In genomic region chr6:119449060-119449499, GRCm38 (mm10) we compare ENCODE assay signal across 8 mouse cellular contexts. TPM values are rescaled to one million over a fixed set of nuclear protein-coding genes. Genes with fewer than 3 reads are reported as not detected.
DNase-seq lines count a peak whose midpoint lies in the region; ATAC-seq lines count a peak whose summit lies in the region.

No protein-coding gene starts in this region.

- peak overlapping the region; percentile 28 to 49 for H3K4me3 ChIP-seq in heart, embryonic 14.5 days (ENCODE audit: control insufficient read depth in 1 of 2, insufficient read depth in 1 of 2, low read depth in 1 of 2, low read length in 2 of 2)
- H3K4me3 ChIP-seq in stomach, embryonic 16.5 days (replicated peaks; ENCODE audit: low read length), result peak overlapping the region; percentile 44

- no peaks in the 10 kb centered on the region for H3K9me3 ChIP-seq in heart, embryonic 14.5 days (ENCODE audit: control insufficient read depth, low read length)
- no peaks in the 10 kb centered on the region for H3K9me3 ChIP-seq in stomach, embryonic 16.5 days (replicated peaks; ENCODE audit: control insufficient read depth, low read length)

- 0 out of 2 replicates have a peak, but pooled peaks have one; percentile 22 for ATAC-seq in heart, embryonic 14.5 days (ENCODE audit: insufficient number of reproducible peaks, insufficient read depth, low FRiP score, low read depth)
- peak; percentile 64; the same call in 1 of the 2 replicates for ATAC-seq in stomach, embryonic 16.5 days (ENCODE audit: insufficient read depth, low FRiP score)

- peaks cover 7 to 10% of the 10 kb centered on the region in 2 experiments for H3K4me1 ChIP-seq in heart, embryonic 14.5 days (ENCODE audit: control insufficient read depth in 2 of 2, insufficient read depth in 2 of 2, low read length in 2 of 2)
- H3K4me1 ChIP-seq in stomach, embryonic 16.5 days (ENCODE audit: control insufficient read depth, insufficient read depth, low read length), result peaks cover 18% of the 10 kb centered on the region; the same call in 1 of the 2 replicates

- H3K36me3 ChIP-seq in heart, embryonic 14.5 days (ENCODE audit: control insufficient read depth, insufficient read depth, low read length), result no peaks in the 10 kb centered on the region
- no peaks in the 10 kb centered on the region for H3K36me3 ChIP-seq in stomach, embryonic 16.5 days (ENCODE audit: control insufficient read depth, insufficient read depth, low read length)

- H3K27me3 ChIP-seq in heart, embryonic 14.5 days (ENCODE audit: control insufficient read depth, insufficient read depth, low read length), result no peaks in the 10 kb centered on the region
- no peaks in the 10 kb centered on the region for H3K27me3 ChIP-seq in stomach, embryonic 16.5 days (ENCODE audit: control insufficient read depth, insufficient read depth, low read length)

- H3K27ac ChIP-seq in heart, embryonic 14.5 days (replicated peaks in 1 of 2; ENCODE audit: control insufficient read depth in 1 of 2, insufficient read depth in 1 of 2, low read depth in 2 of 2, low read length in 2 of 2), result no peak overlapping the region
- no peak overlapping the region for H3K27ac ChIP-seq in stomach, embryonic 16.5 days (ENCODE audit: low read length)

- DNase-seq in spleen, postnatal 4 days (ENCODE audit: low spot score in 2 of 2), result peak; percentile 28 to 69
- DNase-seq in spleen, adult 12 weeks (ENCODE audit: low spot score), result no peak
- peak; percentile 86 for DNase-seq in embryo, embryonic 10.5 days (ENCODE audit: low spot score)
- peak; percentile 87 for DNase-seq in kidney, postnatal 10 days
- DNase-seq in lung, postnatal 4 days, result peak; percentile 79
- DNase-seq in frontal cortex, postnatal 14 days (ENCODE audit: low spot score in 2 of 2), result no peak

- peak overlapping the region; percentile 65 for H3K4me2 ChIP-seq in heart, embryonic 14.5 days (ENCODE audit: low read length)
- peak overlapping the region; percentile 76 for H3K4me2 ChIP-seq in stomach, embryonic 16.5 days (ENCODE audit: low read depth, low read length)

- WGBS in heart, embryonic 14.5 days, result 4% methylated on average over 23 of the region's 23 CpGs
- 6% methylated on average over 23 of the region's 23 CpGs for WGBS in stomach, embryonic 16.5 days

- peak overlapping the region; percentile 48 for H3K9ac ChIP-seq in heart, embryonic 14.5 days (ENCODE audit: low read length)
- peak overlapping the region; percentile 61 for H3K9ac ChIP-seq in stomach, embryonic 16.5 days (ENCODE audit: low read length)

RNA-seq across cellular contexts. Expression of gene Fbxl14, which starts 30.4 kb away (rescaled TPM):
- 3.0 and 4.4 TPM in 2 replicates for polyA plus RNA-seq in heart, embryonic 14.5 days (2014; fragmentation: Nextera tagmentation; extraction: Ambion mirVana)
- polyA plus RNA-seq in stomach, embryonic 16.5 days (2015; fragmentation: Nextera tagmentation; extraction: Ambion mirVana), result 3.9 and 4.3 TPM in 2 replicates

RNA-seq across cellular contexts. Expression of gene Adipor2, which starts 31.6 kb away (rescaled TPM):
- polyA plus RNA-seq in heart, embryonic 14.5 days (2014; fragmentation: Nextera tagmentation; extraction: Ambion mirVana), result 21.8 and 27.1 TPM in 2 replicates
- polyA plus RNA-seq in stomach, embryonic 16.5 days (2015; fragmentation: Nextera tagmentation; extraction: Ambion mirVana), result 45.5 and 48.9 TPM in 2 replicates

Comparison
In these comparisons a context has a peak if more than half of its experiments do, and no peak if none do; other contexts are left out.
1. DNase-seq: peak in spleen, postnatal 4 days (2 of 2), embryo, embryonic 10.5 days (single experiment), kidney, postnatal 10 days (single experiment) and lung, postnatal 4 days (2 of 2); none in spleen, adult 12 weeks (single experiment) and frontal cortex, postnatal 14 days (0 of 2).